Mouse (Mus musculus) embryonic facial prominence, embryonic 10.5 days (tissue): Measurements from ENCODE around the gene Paqr7. TPM values are rescaled to one million over a fixed set of nuclear protein-coding genes. Genes with fewer than 3 reads are reported as not detected.
"Not testable (repeated sequence)": the region's sequence is repeated elsewhere in the genome, so short reads cannot be mapped to it uniquely, and the experiment has no call there.

Experiments
- DNase-seq: peaks from one replicate; pipeline ENCODE4 v3.0.0-alpha.2; 2017; ENCODE audit warnings: low spot score
- H3K27ac ChIP-seq: fragments of 300-500 bp; sonication (generic); replicated peaks from 2 replicates; pipeline ENCODE4 v1.5.1; 2016; ENCODE audit warnings: mild to moderate bottlenecking
- H3K27me3 ChIP-seq: fragments of 300-500 bp; sonication (generic); replicated peaks from 2 replicates; pipeline ENCODE4 v1.6.1; 2016; ENCODE audit warnings: low read depth, mild to moderate bottlenecking; ENCODE audit not compliant: poor library complexity, severe bottlenecking
- H3K36me3 ChIP-seq: fragments of 300-500 bp; sonication (generic); replicated peaks from 2 replicates; pipeline ENCODE4 v1.6.1; 2016; ENCODE audit warnings: mild to moderate bottlenecking, moderate library complexity
- H3K4me1 ChIP-seq: fragments of 300-500 bp; sonication (generic); 2 replicates; pipeline ENCODE4 v1.6.1; 2016
- H3K4me3 ChIP-seq: fragments of 300-500 bp; sonication (generic); 2 replicates; pipeline ENCODE4 v1.5.1; 2016; ENCODE audit warnings: mild to moderate bottlenecking, moderate library complexity
- H3K9me3 ChIP-seq: fragments of 300-500 bp; sonication (generic); 2 replicates; pipeline ENCODE4 v1.6.1; 2016; ENCODE audit warnings: mild to moderate bottlenecking
- WGBS: fragments of 180-500 bp; shearing (Covaris S2); methylation state at CpG from one replicate; pipeline ENCODE4 v1.1.7; 2016; 5-methylcytosine and 5-hydroxymethylcytosine counted together
- polyA plus RNA-seq: library from polyadenylated mRNA; unstranded; fragments of >200 nt; fragmentation: Nextera tagmentation; extraction: Ambion mirVana; gene quantifications from 2 replicates; pipeline ENCODE4 v1.2.1, GENCODE M21; 2016

Paqr7 gene
- polyA plus RNA-seq, 1 experiment from 2014 or later, result 2.1 TPM

- Histone ChIP-seq H3K36me3 (peaks cover 25% of the 10 kb centered on the region), H3K4me3 (no peak overlapping the region), H3K27me3 (peaks cover 21% of the 10 kb centered on the region), H3K27ac (no peak overlapping the region), H3K4me1 (peaks cover 5% of the 10 kb centered on the region), H3K9me3 (no peaks in the 10 kb centered on the region)
- 86% methylated on average over 4 of the region's 4 CpGs for WGBS
- DNase-seq, result no peak
Measured at GRCm38 (mm10) chr4:134479839-134480238, 16.7 kb upstream of the Paqr7 start.

- no peak overlapping the region for H3K4me3 ChIP-seq
- peak; percentile 79 for DNase-seq
- peaks cover 15% of the 10 kb centered on the region for H3K36me3 ChIP-seq
- WGBS, result 24% methylated on average over 6 of the region's 6 CpGs
- peaks cover 5% of the 10 kb centered on the region for H3K4me1 ChIP-seq
- no peak overlapping the region for H3K27ac ChIP-seq
- no peaks in the 10 kb centered on the region for H3K9me3 ChIP-seq
- H3K27me3 ChIP-seq, result peaks cover 21% of the 10 kb centered on the region
Measured at GRCm38 (mm10) chr4:134480864-134481263, 15.6 kb upstream of the Paqr7 start.

- Histone ChIP-seq H3K36me3 (peaks cover 11% of the 10 kb centered on the region), H3K27me3 (peaks cover 21% of the 10 kb centered on the region), H3K4me3 (no peak overlapping the region), H3K27ac (no peak overlapping the region), H3K9me3 (no peaks in the 10 kb centered on the region), H3K4me1 (peaks cover 5% of the 10 kb centered on the region)
- 65% methylated on average over 6 of the region's 6 CpGs for WGBS
- no peak for DNase-seq
Measured at GRCm38 (mm10) chr4:134481270-134481669, 15.2 kb upstream of the Paqr7 start.

GRCm38 (mm10) chr4:134482442-134482841 is 14.1 kb upstream of the Paqr7 start:
- no peak for DNase-seq
- peaks cover 5% of the 10 kb centered on the region for H3K4me1 ChIP-seq
- no peak overlapping the region for H3K27ac ChIP-seq
- H3K4me3 ChIP-seq, result no peak overlapping the region
- WGBS, result 86% methylated on average over 8 of the region's 8 CpGs
- peaks cover 21% of the 10 kb centered on the region for H3K27me3 ChIP-seq
- H3K9me3 ChIP-seq, result no peaks in the 10 kb centered on the region
- H3K36me3 ChIP-seq, result no peaks in the 10 kb centered on the region

- no peaks in the 10 kb centered on the region for H3K9me3 ChIP-seq
- H3K4me3 ChIP-seq, result no peak overlapping the region
- no peak for DNase-seq
- no peak overlapping the region for H3K27ac ChIP-seq
- H3K4me1 ChIP-seq, result peaks cover 6% of the 10 kb centered on the region
- no peaks in the 10 kb centered on the region for H3K36me3 ChIP-seq
- H3K27me3 ChIP-seq, result peaks cover 21% of the 10 kb centered on the region
- WGBS, result 71% methylated on average over 6 of the region's 6 CpGs
Measured at GRCm38 (mm10) chr4:134483078-134483688, 13.3 kb upstream of the Paqr7 start.

GRCm38 (mm10) chr4:134483696-134484095 is 12.8 kb upstream of the Paqr7 start:
- Histone ChIP-seq H3K27ac (no peak overlapping the region), H3K4me3 (no peak overlapping the region), H3K36me3 (no peaks in the 10 kb centered on the region), H3K27me3 (peaks cover 21% of the 10 kb centered on the region), H3K4me1 (peaks cover 9% of the 10 kb centered on the region), H3K9me3 (no peaks in the 10 kb centered on the region)
- WGBS, result 63% methylated on average over 6 of the region's 6 CpGs
- DNase-seq, result no peak

- no peaks in the 10 kb centered on the region for H3K9me3 ChIP-seq
- 85% methylated on average over 10 of the region's 10 CpGs for WGBS
- no peaks in the 10 kb centered on the region for H3K36me3 ChIP-seq
Measured at GRCm38 (mm10) chr4:134484231-134484630, 12.3 kb upstream of the Paqr7 start.

GRCm38 (mm10) chr4:134485151-134485900 is 11.2 kb upstream of the Paqr7 start:
- Histone ChIP-seq H3K36me3 (no peaks in the 10 kb centered on the region), H3K4me3 (no peak overlapping the region), H3K4me1 (peaks cover 9% of the 10 kb centered on the region), H3K27ac (no peak overlapping the region), H3K27me3 (peaks cover 21% of the 10 kb centered on the region), H3K9me3 (no peaks in the 10 kb centered on the region)
- DNase-seq, result no peak
- WGBS, result 85% methylated on average over 5 of the region's 5 CpGs

More at GRCm38 (mm10) chr4:134484231-134484630, 12.3 kb upstream of the Paqr7 start:
- Histone ChIP-seq H3K4me1 (peaks cover 9% of the 10 kb centered on the region), H3K4me3 (no peak overlapping the region), H3K27me3 (peaks cover 21% of the 10 kb centered on the region), H3K27ac (no peak overlapping the region)
- no peak for DNase-seq

GRCm38 (mm10) chr4:134488211-134488610 is 8.3 kb upstream of the Paqr7 start:
- Histone ChIP-seq H3K4me1 (peaks cover 13% of the 10 kb centered on the region), H3K9me3 (no peaks in the 10 kb centered on the region), H3K4me3 (no peak overlapping the region), H3K27me3 (peaks cover 13% of the 10 kb centered on the region; the same call in 1 of the 2 replicates), H3K36me3 (no peaks in the 10 kb centered on the region), H3K27ac (no peak overlapping the region)
- WGBS, result 92% methylated on average over 5 of the region's 5 CpGs
- DNase-seq, result no peak

GRCm38 (mm10) chr4:134489986-134490665 is 6.4 kb upstream of the Paqr7 start:
- no peaks in the 10 kb centered on the region for H3K27me3 ChIP-seq
- H3K4me1 ChIP-seq, result peaks cover 14% of the 10 kb centered on the region
- no peak overlapping the region for H3K4me3 ChIP-seq
- no peaks in the 10 kb centered on the region for H3K36me3 ChIP-seq
- DNase-seq, result no peak
- no peak overlapping the region for H3K27ac ChIP-seq
- 87% methylated on average over 11 of the region's 11 CpGs for WGBS
- no peaks in the 10 kb centered on the region for H3K9me3 ChIP-seq

- WGBS, result 86% methylated on average over 6 of the region's 6 CpGs
- Histone ChIP-seq H3K27ac (no peak overlapping the region), H3K9me3 (no peaks in the 10 kb centered on the region), H3K36me3 (no peaks in the 10 kb centered on the region), H3K4me1 (peaks cover 25% of the 10 kb centered on the region), H3K27me3 (peaks cover 11% of the 10 kb centered on the region), H3K4me3 (no peak overlapping the region)
- no peak for DNase-seq
Measured at GRCm38 (mm10) chr4:134491716-134492115, 4.8 kb upstream of the Paqr7 start.

GRCm38 (mm10) chr4:134494161-134494560 is 2.3 kb upstream of the Paqr7 start:
- not testable (repeated sequence) for H3K36me3 ChIP-seq, H3K27ac ChIP-seq, DNase-seq, H3K9me3 ChIP-seq, H3K4me3 ChIP-seq
- peaks cover 32% of the 10 kb centered on the region for H3K4me1 ChIP-seq
- 89% methylated on average over 6 of the region's 6 CpGs for WGBS
- H3K27me3 ChIP-seq, result peaks cover 27% of the 10 kb centered on the region
